Mouse (Mus musculus) heart, embryonic 15.5 days (tissue): ENCODE measurements around the gene Slc44a5. TPM values are rescaled to one million over a fixed set of nuclear protein-coding genes. Genes with fewer than 3 reads are reported as not detected.
"Not testable (repeated sequence)": the region's sequence is repeated elsewhere in the genome, so short reads cannot be mapped to it uniquely, and the experiment has no call there.

Experiments
- ATAC-seq: fragments of 200-750 bp; cut with Nextera tagmentation; replicated peaks from 2 replicates; pipeline ENCODE4 v1.8.0; 2017; ENCODE audit warnings: low read depth, moderate TSS enrichment; ENCODE audit not compliant: insufficient number of reproducible peaks, insufficient read depth, low FRiP score
- H3K27ac ChIP-seq: fragments of 300-500 bp; sonication (generic); 2 replicates; pipeline ENCODE4 v1.5.1; 2015; ENCODE audit warnings: mild to moderate bottlenecking, inconsistent platforms
- H3K27me3 ChIP-seq: fragments of 300-500 bp; sonication (generic); 2 replicates; pipeline ENCODE4 v1.6.1; 2015; ENCODE audit warnings: inconsistent platforms
- H3K36me3 ChIP-seq: fragments of 300-500 bp; sonication (generic); 2 replicates; pipeline ENCODE4 v1.6.1; 2015; ENCODE audit warnings: mild to moderate bottlenecking, inconsistent platforms
- H3K4me1 ChIP-seq: fragments of 300-500 bp; sonication (generic); replicated peaks from 2 replicates; pipeline ENCODE4 v1.6.1; 2015; ENCODE audit warnings: inconsistent platforms
- H3K4me2 ChIP-seq: fragments of 300-500 bp; sonication (generic); 2 replicates; pipeline ENCODE4 v1.6.1; 2015; ENCODE audit warnings: inconsistent platforms, mild to moderate bottlenecking, moderate library complexity
- H3K4me3 ChIP-seq: fragments of 300-500 bp; sonication (generic); 2 replicates; pipeline ENCODE4 v1.5.1; 2015; ENCODE audit warnings: mild to moderate bottlenecking, inconsistent platforms
- H3K9ac ChIP-seq: fragments of 300-500 bp; sonication (generic); 2 replicates; pipeline ENCODE4 v1.6.1; 2015; ENCODE audit warnings: mild to moderate bottlenecking, inconsistent platforms
- H3K9me3 ChIP-seq: fragments of 300-500 bp; sonication (generic); replicated peaks from 2 replicates; pipeline ENCODE4 v1.6.1; 2016; ENCODE audit warnings: inconsistent platforms
- WGBS: fragments of 180-500 bp; shearing (Covaris S2); methylation state at CpG from one replicate; pipeline ENCODE4 v1.1.7; 2015; ENCODE audit warnings: mixed read lengths; 5-methylcytosine and 5-hydroxymethylcytosine counted together
- polyA plus RNA-seq: library from polyadenylated mRNA; unstranded; fragments of >200 nt; fragmentation: Nextera tagmentation; extraction: Ambion mirVana; gene quantifications from 2 replicates; pipeline ENCODE4 v1.2.1, GENCODE M21; 2015

Gene Slc44a5
- polyA plus RNA-seq, 1 experiment from 2014 or later = 0.52 TPM

- not testable (repeated sequence) for H3K9me3 ChIP-seq, H3K4me1 ChIP-seq, H3K27ac ChIP-seq, H3K27me3 ChIP-seq, H3K36me3 ChIP-seq, H3K4me3 ChIP-seq, H3K4me2 ChIP-seq, H3K9ac ChIP-seq, ATAC-seq
These were observed 98.8 kb downstream of the Slc44a5 start for GRCm38 (mm10) chr3:154071989-154072388.

GRCm38 (mm10) chr3:154075749-154076148, 102.5 kb downstream of the Slc44a5 start:
- no peak overlapping the region for H3K9ac ChIP-seq
- H3K4me3 ChIP-seq = no peak overlapping the region
- no peaks in the 10 kb centered on the region for H3K4me1 ChIP-seq
- no peaks in the 10 kb centered on the region for H3K36me3 ChIP-seq
- H3K27me3 ChIP-seq = no peaks in the 10 kb centered on the region
- H3K27ac ChIP-seq = no peak overlapping the region
- H3K9me3 ChIP-seq = no peaks in the 10 kb centered on the region
- ATAC-seq = no peak
- H3K4me2 ChIP-seq = no peak overlapping the region
- 32% methylated on average over 10 of the region's 10 CpGs for WGBS

GRCm38 (mm10) chr3:154081687-154082086, 108.5 kb downstream of the Slc44a5 start:
- ATAC-seq = peak; percentile 69
- Histone ChIP-seq H3K36me3 (no peaks in the 10 kb centered on the region), H3K9me3 (no peaks in the 10 kb centered on the region), H3K27me3 (no peaks in the 10 kb centered on the region), H3K4me2 (no peak overlapping the region), H3K4me3 (no peak overlapping the region), H3K4me1 (0 out of 2 replicates have a peak, but pooled peaks cover 3% of the 10 kb centered on the region), H3K27ac (peak overlapping the region; percentile 47), H3K9ac (no peak overlapping the region)
- 61% methylated on average over 12 of the region's 12 CpGs for WGBS

- Histone ChIP-seq H3K9me3 (no peaks in the 10 kb centered on the region), H3K27me3 (no peaks in the 10 kb centered on the region), H3K4me2 (no peak overlapping the region), H3K36me3 (no peaks in the 10 kb centered on the region), H3K4me3 (no peak overlapping the region), H3K9ac (no peak overlapping the region), H3K27ac (no peak overlapping the region), H3K4me1 (0 out of 2 replicates have a peak, but pooled peaks cover 3% of the 10 kb centered on the region)
- 65% methylated on average over 9 of the region's 9 CpGs for WGBS
- ATAC-seq = no peak
These were observed 109.0 kb downstream of the Slc44a5 start for GRCm38 (mm10) chr3:154082241-154082640.

GRCm38 (mm10) chr3:154082961-154083360, 109.7 kb downstream of the Slc44a5 start:
- ATAC-seq = no peak
- H3K27ac ChIP-seq = no peak overlapping the region
- H3K4me3 ChIP-seq = no peak overlapping the region
- H3K4me2 ChIP-seq = no peak overlapping the region
- 0 out of 2 replicates have a peak, but pooled peaks cover 3% of the 10 kb centered on the region for H3K4me1 ChIP-seq
- WGBS = 72% methylated on average over 7 of the region's 7 CpGs
- H3K9ac ChIP-seq = no peak overlapping the region
- H3K36me3 ChIP-seq = no peaks in the 10 kb centered on the region
- H3K27me3 ChIP-seq = no peaks in the 10 kb centered on the region
- no peaks in the 10 kb centered on the region for H3K9me3 ChIP-seq

GRCm38 (mm10) chr3:154089996-154090395, 116.8 kb downstream of the Slc44a5 start:
- no peak overlapping the region for H3K27ac ChIP-seq
- no peak overlapping the region for H3K4me3 ChIP-seq
- 81% methylated on average over 5 of the region's 5 CpGs for WGBS

GRCm38 (mm10) chr3:154091468-154092338, 118.5 kb downstream of the Slc44a5 start:
- Histone ChIP-seq H3K9me3 (no peaks in the 10 kb centered on the region), H3K27me3 (no peaks in the 10 kb centered on the region), H3K4me2 (0 out of 2 replicates have a peak overlapping the region, but pooled peaks have one; percentile 42), H3K36me3 (no peaks in the 10 kb centered on the region), H3K4me3 (no peak overlapping the region), H3K4me1 (0 out of 2 replicates have a peak, but pooled peaks cover 5% of the 10 kb centered on the region), H3K9ac (no peak overlapping the region), H3K27ac (no peak overlapping the region)
- 67% methylated on average over 15 of the region's 15 CpGs for WGBS
- ATAC-seq = no peak

More at GRCm38 (mm10) chr3:154089996-154090395, 116.8 kb downstream of the Slc44a5 start:
- H3K4me2 ChIP-seq = no peak overlapping the region
- H3K9me3 ChIP-seq = no peaks in the 10 kb centered on the region
- H3K27me3 ChIP-seq = no peaks in the 10 kb centered on the region
- H3K9ac ChIP-seq = no peak overlapping the region
- no peak for ATAC-seq
- H3K4me1 ChIP-seq = 0 out of 2 replicates have a peak, but pooled peaks cover 5% of the 10 kb centered on the region
- H3K36me3 ChIP-seq = no peaks in the 10 kb centered on the region

- no peaks in the 10 kb centered on the region for H3K9me3 ChIP-seq
- H3K4me3 ChIP-seq = no peak overlapping the region
- no peak for ATAC-seq
- peak overlapping the region; percentile 42 for H3K4me2 ChIP-seq
- H3K9ac ChIP-seq = no peak overlapping the region
- 44% methylated on average over 7 of the region's 7 CpGs for WGBS
- H3K27me3 ChIP-seq = no peaks in the 10 kb centered on the region
- H3K4me1 ChIP-seq = 0 out of 2 replicates have a peak, but pooled peaks cover 5% of the 10 kb centered on the region
- H3K36me3 ChIP-seq = no peaks in the 10 kb centered on the region
- no peak overlapping the region for H3K27ac ChIP-seq
These were observed 119.2 kb downstream of the Slc44a5 start for GRCm38 (mm10) chr3:154092466-154092865.

- Histone ChIP-seq H3K9me3 (no peaks in the 10 kb centered on the region), H3K9ac (no peak overlapping the region), H3K27me3 (no peaks in the 10 kb centered on the region), H3K4me1 (0 out of 2 replicates have a peak, but pooled peaks cover 5% of the 10 kb centered on the region), H3K36me3 (no peaks in the 10 kb centered on the region), H3K4me2 (no peak overlapping the region), H3K27ac (no peak overlapping the region), H3K4me3 (no peak overlapping the region)
- 52% methylated on average over 8 of the region's 8 CpGs for WGBS
- ATAC-seq = no peak
These were observed 120.6 kb downstream of the Slc44a5 start for GRCm38 (mm10) chr3:154093745-154094322.

- no peak overlapping the region for H3K4me3 ChIP-seq
- no peaks in the 10 kb centered on the region for H3K36me3 ChIP-seq
- H3K4me2 ChIP-seq = no peak overlapping the region
- no peak overlapping the region for H3K27ac ChIP-seq
- no peak for ATAC-seq
- no peaks in the 10 kb centered on the region for H3K27me3 ChIP-seq
- H3K9me3 ChIP-seq = no peaks in the 10 kb centered on the region
- H3K9ac ChIP-seq = no peak overlapping the region
- no peaks in the 10 kb centered on the region for H3K4me1 ChIP-seq
- 74% methylated on average over 9 of the region's 9 CpGs for WGBS
These were observed 128.4 kb downstream of the Slc44a5 start for GRCm38 (mm10) chr3:154101671-154102070.

GRCm38 (mm10) chr3:154110528-154110927, 137.3 kb downstream of the Slc44a5 start:
- 38% methylated on average over 5 of the region's 5 CpGs for WGBS
- H3K27ac ChIP-seq = peak overlapping the region; percentile 36; the same call in 1 of the 2 replicates
- no peak overlapping the region for H3K4me3 ChIP-seq
- no peak overlapping the region for H3K4me2 ChIP-seq
- no peaks in the 10 kb centered on the region for H3K9me3 ChIP-seq
- H3K4me1 ChIP-seq = peaks cover 6% of the 10 kb centered on the region; the same call in 1 of the 2 replicates
- no peak for ATAC-seq
- H3K36me3 ChIP-seq = no peaks in the 10 kb centered on the region
- H3K27me3 ChIP-seq = no peaks in the 10 kb centered on the region
- no peak overlapping the region for H3K9ac ChIP-seq
